Mouse (Mus musculus) hindbrain, embryonic 16.5 days (tissue): ENCODE measurements at regions not wholly inside any gene's neighbourhood (a gene's known extent, or its start where the extent isn't known, plus 50 kb on each side); places are given as distances from the start of the nearest gene placed in this dataset.

Source experiments
- ATAC-seq: fragments of 200-750 bp; cut with Nextera tagmentation; 2 replicates; pipeline ENCODE4 v1.8.0; 2017; ENCODE audit warnings: moderate TSS enrichment, moderate library complexity
- H3K27ac ChIP-seq: fragments of 300-500 bp; sonication (generic); 2 replicates; pipeline ENCODE4 v1.5.1; 2014; ENCODE audit warnings: low read depth, mild to moderate bottlenecking, control low read depth, low read length, moderate library complexity
- H3K27me3 ChIP-seq: fragments of 300-500 bp; sonication (generic); replicated peaks from 2 replicates; pipeline ENCODE4 v1.6.1; 2014; ENCODE audit warnings: low read length; ENCODE audit not compliant: control insufficient read depth, insufficient read depth
- H3K36me3 ChIP-seq: fragments of 300-500 bp; sonication (generic); 2 replicates; pipeline ENCODE4 v1.6.1; 2014; ENCODE audit warnings: mild to moderate bottlenecking, low read length, moderate library complexity, mixed read lengths; ENCODE audit not compliant: control insufficient read depth, insufficient read depth
- H3K4me1 ChIP-seq: fragments of 300-500 bp; sonication (generic); 2 replicates; pipeline ENCODE4 v1.6.1; 2014; ENCODE audit warnings: low read depth, low read length; ENCODE audit not compliant: control insufficient read depth, insufficient read depth
- H3K4me2 ChIP-seq: fragments of 300-500 bp; sonication (generic); 2 replicates; pipeline ENCODE4 v1.6.1; 2014; ENCODE audit warnings: mild to moderate bottlenecking, low read length, control low read depth, moderate library complexity
- H3K4me3 ChIP-seq: fragments of 300-500 bp; sonication (generic); 2 replicates; pipeline ENCODE4 v1.5.1; 2014; ENCODE audit warnings: mild to moderate bottlenecking, low read length, control low read depth, moderate library complexity
- H3K9ac ChIP-seq: fragments of 300-500 bp; sonication (generic); 2 replicates; pipeline ENCODE4 v1.6.1; 2014; ENCODE audit warnings: low read depth, mild to moderate bottlenecking, control low read depth, low read length, moderate library complexity
- H3K9me3 ChIP-seq: fragments of 300-500 bp; sonication (generic); 2 replicates; pipeline ENCODE4 v1.6.1; 2014; ENCODE audit warnings: mild to moderate bottlenecking, low read length, moderate library complexity; ENCODE audit not compliant: control insufficient read depth
- WGBS: fragments of 180-500 bp; shearing (Covaris S2); extraction: QIAGEN DNeasy Blood & Tissue Kit; methylation state at CpG from one replicate; pipeline ENCODE4 v1.1.7; 2014; 5-methylcytosine and 5-hydroxymethylcytosine counted together

DNA sequence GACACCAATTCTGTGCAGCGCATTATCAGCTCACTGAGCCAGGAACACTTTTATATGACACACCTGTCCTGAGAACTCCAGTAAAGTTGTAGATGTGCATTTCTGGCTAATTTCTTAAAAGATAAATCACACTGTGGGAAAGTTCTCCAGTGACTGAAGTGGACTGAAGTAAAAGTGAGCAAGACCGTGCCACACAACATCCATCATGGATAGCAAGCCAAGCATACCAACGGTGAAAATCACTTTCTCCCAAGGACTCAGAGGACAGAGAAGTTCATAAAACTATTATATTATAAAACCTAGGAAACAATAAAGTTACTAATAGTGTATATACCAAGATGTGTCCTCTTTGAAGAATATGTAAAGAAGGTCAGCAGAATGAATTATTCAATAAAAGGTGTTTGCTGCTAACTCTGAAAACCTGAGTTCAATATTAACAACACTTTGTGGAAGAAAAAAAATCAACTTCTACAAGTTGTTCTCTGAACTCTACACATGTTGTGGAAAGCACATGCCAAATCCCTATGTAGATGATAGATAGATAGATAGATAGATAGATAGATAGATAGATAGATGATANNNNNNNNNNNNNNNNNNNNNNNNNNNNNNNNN, 298.2 kb upstream of the Igbp1b start:
- H3K9me3 ChIP-seq = no peaks in the 10 kb centered on the region
- no peak overlapping the region for H3K27ac ChIP-seq
- no peaks in the 10 kb centered on the region for H3K27me3 ChIP-seq
- H3K4me1 ChIP-seq = no peaks in the 10 kb centered on the region
- no peak overlapping the region for H3K9ac ChIP-seq
- WGBS = 91% methylated on average over 3 of the region's 3 CpGs
- H3K4me3 ChIP-seq = no peak overlapping the region
- no peak for ATAC-seq
- no peaks in the 10 kb centered on the region for H3K36me3 ChIP-seq
- H3K4me2 ChIP-seq = no peak overlapping the region

GRCm38 (mm10) chr6:138950888-138951287, 292.5 kb upstream of the Igbp1b start:
- H3K27ac ChIP-seq = no peak overlapping the region
- H3K27me3 ChIP-seq = no peaks in the 10 kb centered on the region
- H3K4me3 ChIP-seq = no peak overlapping the region
- no peak overlapping the region for H3K4me2 ChIP-seq
- no peak for ATAC-seq
- H3K36me3 ChIP-seq = no peaks in the 10 kb centered on the region
- 98% methylated on average over 3 of the region's 3 CpGs for WGBS
- no peaks in the 10 kb centered on the region for H3K4me1 ChIP-seq
- H3K9me3 ChIP-seq = no peaks in the 10 kb centered on the region
- no peak overlapping the region for H3K9ac ChIP-seq

- Histone ChIP-seq H3K4me3 (no peak overlapping the region), H3K27me3 (no peaks in the 10 kb centered on the region), H3K36me3 (no peaks in the 10 kb centered on the region), H3K9me3 (no peaks in the 10 kb centered on the region), H3K9ac (no peak overlapping the region), H3K27ac (no peak overlapping the region), H3K4me2 (no peak overlapping the region), H3K4me1 (no peaks in the 10 kb centered on the region)
- ATAC-seq = no peak
- WGBS = 68% methylated on average over 5 of the region's 5 CpGs
These were observed 288.3 kb upstream of the Igbp1b start for GRCm38 (mm10) chr6:138946632-138947031.

DNA sequence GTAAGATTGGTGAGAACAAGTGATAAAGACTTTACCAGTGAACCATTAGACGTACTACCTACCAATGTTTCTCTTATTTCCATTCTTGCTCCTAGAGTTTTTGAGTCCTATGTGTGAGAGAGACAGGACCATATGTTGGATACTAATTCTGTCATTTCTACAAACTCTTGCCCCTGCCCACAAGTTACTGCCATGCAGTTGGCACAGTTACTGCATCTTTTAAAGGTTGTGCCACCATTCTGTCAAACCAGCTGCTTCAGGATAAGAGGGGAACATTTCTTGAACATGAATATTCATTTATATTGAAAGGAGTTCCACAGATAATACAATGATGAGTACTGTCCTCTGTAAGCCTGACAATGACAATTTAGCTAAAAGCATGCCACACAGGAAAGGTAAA, 287.1 kb upstream of the Igbp1b start:
- Histone ChIP-seq H3K4me3 (no peak overlapping the region), H3K27me3 (no peaks in the 10 kb centered on the region), H3K4me1 (no peaks in the 10 kb centered on the region), H3K9ac (no peak overlapping the region), H3K9me3 (no peaks in the 10 kb centered on the region), H3K36me3 (no peaks in the 10 kb centered on the region), H3K27ac (no peak overlapping the region), H3K4me2 (no peak overlapping the region)
- WGBS = 75% methylated on average over 1 of the region's 1 CpGs
- ATAC-seq = no peak

DNA sequence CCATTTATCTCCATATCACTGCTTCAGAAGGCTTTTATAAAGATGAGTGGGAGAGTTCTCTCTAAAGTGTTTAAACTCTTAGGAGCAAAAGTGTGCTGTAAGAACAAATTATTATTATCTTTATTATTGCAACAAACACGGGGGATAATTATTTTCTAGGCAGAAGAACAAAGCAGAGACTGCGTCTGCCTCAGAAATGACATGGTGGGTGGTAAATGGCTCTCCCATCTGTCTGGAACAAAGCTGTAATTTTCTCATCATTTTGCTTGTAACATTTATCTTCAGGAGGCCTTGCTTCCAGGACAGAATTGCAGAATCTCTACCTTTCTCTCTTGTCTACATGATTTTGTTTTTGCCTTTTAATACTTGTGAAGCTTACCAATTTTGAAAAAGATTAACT, 261.8 kb upstream of the Igbp1b start:
- H3K27ac ChIP-seq = no peak overlapping the region
- no peaks in the 10 kb centered on the region for H3K27me3 ChIP-seq
- 45% methylated on average over 2 of the region's 2 CpGs for WGBS
- H3K9ac ChIP-seq = no peak overlapping the region
- no peaks in the 10 kb centered on the region for H3K4me1 ChIP-seq
- no peak overlapping the region for H3K4me3 ChIP-seq
- no peak for ATAC-seq
- H3K9me3 ChIP-seq = no peaks in the 10 kb centered on the region
- H3K4me2 ChIP-seq = no peak overlapping the region
- H3K36me3 ChIP-seq = no peaks in the 10 kb centered on the region

DNA sequence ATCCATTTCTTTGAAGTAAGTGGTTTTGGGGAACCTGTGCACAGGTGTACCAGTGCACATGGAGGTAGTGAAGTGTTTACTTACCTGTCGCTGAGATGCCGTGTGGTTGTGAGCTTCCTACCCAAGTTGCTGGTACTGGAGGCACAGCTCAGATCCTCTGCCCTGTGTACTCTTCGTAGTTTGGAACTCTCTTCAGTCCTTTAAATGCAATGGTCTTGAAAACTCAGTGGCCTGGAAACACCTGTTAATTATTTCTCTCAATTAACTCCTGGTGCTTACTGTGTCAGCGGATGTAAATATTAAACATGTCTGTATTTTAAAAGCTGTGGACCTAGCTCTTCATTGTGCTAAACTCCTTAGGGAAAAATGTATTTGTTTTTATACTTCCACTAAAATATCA, 261.2 kb upstream of the Igbp1b start:
- Histone ChIP-seq H3K9me3 (no peaks in the 10 kb centered on the region), H3K4me2 (no peak overlapping the region), H3K4me1 (no peaks in the 10 kb centered on the region), H3K36me3 (no peaks in the 10 kb centered on the region), H3K4me3 (no peak overlapping the region), H3K27ac (no peak overlapping the region), H3K9ac (no peak overlapping the region), H3K27me3 (no peaks in the 10 kb centered on the region)
- WGBS = 91% methylated on average over 4 of the region's 4 CpGs
- no peak for ATAC-seq

DNA sequence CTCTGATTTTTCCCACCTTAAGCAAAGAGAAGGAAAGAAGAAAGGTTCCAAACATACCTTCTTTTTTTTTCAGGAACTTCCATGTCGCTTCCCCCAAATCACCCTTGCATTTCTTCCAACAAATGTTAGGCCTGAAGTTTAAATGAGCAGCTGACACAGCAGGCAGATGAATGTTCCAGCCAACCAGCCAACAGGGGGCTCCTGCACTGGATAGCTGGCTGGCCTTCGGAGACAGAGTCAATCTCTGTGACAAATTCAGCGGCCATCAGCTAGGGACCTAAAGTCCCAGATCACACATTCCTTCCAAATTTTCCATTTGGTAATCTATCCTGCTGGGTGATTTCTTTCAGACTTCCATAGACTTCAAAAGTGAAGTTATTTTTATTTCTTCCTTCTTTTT, 256.6 kb upstream of the Igbp1b start:
- Histone ChIP-seq H3K9me3 (no peaks in the 10 kb centered on the region), H3K27ac (no peak overlapping the region), H3K4me2 (no peak overlapping the region), H3K27me3 (no peaks in the 10 kb centered on the region), H3K36me3 (no peaks in the 10 kb centered on the region), H3K9ac (no peak overlapping the region), H3K4me1 (no peaks in the 10 kb centered on the region), H3K4me3 (no peak overlapping the region)
- no peak for ATAC-seq
- 62% methylated on average over 3 of the region's 3 CpGs for WGBS

DNA sequence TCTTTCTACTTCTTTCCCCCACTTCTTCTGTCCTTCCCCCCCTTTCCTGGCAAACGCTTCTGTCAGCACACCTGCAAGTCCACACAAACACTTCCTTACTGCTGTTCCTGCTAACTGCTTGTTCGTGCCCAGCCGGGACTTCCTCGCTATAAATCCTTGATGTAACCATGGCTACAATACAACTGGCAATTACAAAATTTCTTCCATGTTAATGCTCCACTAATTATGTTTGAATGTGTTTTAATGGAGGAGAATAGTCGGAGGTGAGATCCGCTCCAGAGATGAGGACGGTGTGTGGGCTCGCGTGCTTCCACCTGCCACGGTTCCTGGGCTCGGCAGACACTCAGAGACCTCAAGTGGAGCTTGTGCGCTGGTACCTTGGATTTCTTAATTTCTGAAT, 215.3 kb upstream of the Igbp1b start:
- ATAC-seq = peak; percentile 81
- Histone ChIP-seq H3K9ac (no peak overlapping the region), H3K27me3 (no peaks in the 10 kb centered on the region), H3K27ac (no peak overlapping the region), H3K4me1 (no peaks in the 10 kb centered on the region), H3K9me3 (no peaks in the 10 kb centered on the region), H3K4me2 (peak overlapping the region; percentile 22; the same call in 1 of the 2 replicates), H3K4me3 (no peak overlapping the region), H3K36me3 (no peaks in the 10 kb centered on the region)
- 55% methylated on average over 12 of the region's 12 CpGs for WGBS

DNA sequence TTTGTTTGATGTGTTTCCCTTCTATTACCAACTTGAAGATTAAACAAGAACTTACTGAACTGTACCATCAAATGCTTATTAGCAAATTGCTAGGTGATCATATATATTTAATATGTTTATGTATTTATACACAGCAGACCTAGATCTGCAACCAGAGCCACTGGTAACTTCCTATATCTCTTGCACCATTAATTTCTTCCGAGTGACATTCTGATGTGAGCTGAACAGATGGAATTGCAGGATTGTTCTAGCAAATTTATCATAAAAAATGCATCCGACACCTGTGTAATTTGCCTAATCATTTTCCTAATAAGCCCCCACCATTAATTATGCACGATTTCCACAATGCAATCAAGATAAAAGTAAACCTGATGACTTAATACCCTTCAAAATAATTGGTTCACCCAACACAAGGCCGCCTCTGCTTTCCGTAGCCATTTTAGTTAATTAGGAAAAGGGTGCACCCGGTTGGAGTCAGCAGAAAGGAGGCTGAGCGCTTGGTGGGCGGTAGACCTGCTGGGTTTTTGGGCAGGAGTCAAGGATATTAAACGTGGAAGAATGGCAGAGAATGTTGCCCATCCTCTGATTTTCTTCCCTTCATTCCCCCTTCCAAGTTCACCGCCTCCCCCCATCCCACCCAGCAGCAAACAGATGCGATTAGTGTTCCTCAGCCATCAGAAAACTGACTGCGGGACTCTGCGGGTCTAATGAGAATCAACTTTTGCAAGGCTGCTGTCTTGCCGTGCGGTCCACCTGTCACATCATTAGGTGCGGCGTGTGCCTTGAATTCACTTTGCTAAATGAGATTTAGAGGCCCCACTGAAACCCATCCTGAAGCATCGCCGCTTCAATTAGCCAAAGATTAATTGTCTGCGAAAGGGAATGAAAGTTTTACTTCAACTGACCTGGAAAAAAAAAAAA, 214.4 kb upstream of the Igbp1b start:
- Histone ChIP-seq H3K27ac (no peak overlapping the region), H3K4me3 (no peak overlapping the region), H3K9ac (no peak overlapping the region), H3K4me2 (peak overlapping the region; percentile 8), H3K36me3 (no peaks in the 10 kb centered on the region), H3K4me1 (no peaks in the 10 kb centered on the region), H3K9me3 (no peaks in the 10 kb centered on the region), H3K27me3 (no peaks in the 10 kb centered on the region)
- ATAC-seq = peak; percentile 86
- WGBS = 52% methylated on average over 20 of the region's 20 CpGs
